Mouse (Mus musculus) forebrain, embryonic 14.5 days (tissue): ENCODE results near the gene Pard3b. TPM values are rescaled to one million over a fixed set of nuclear protein-coding genes. Genes with fewer than 3 reads are reported as not detected.
A peak's percentile ranks its signal among the peaks of the same experiment; 100 is the strongest.

ENCODE experiments used
- ATAC-seq: fragments of 200-750 bp; cut with Nextera tagmentation; 2 replicates; pipeline ENCODE4 v1.8.0; 2017; ENCODE audit warnings: mild to moderate bottlenecking, moderate library complexity
- DNase-seq: peaks from one replicate; pipeline ENCODE4 v3.0.0-alpha.2; 2015; ENCODE audit warnings: low spot score
- H3K27ac ChIP-seq: fragments of 300-500 bp; sonication (generic); 2 replicates; pipeline ENCODE4 v1.5.1; 2014; ENCODE audit warnings: low read depth, mild to moderate bottlenecking, control low read depth, low read length, moderate library complexity
- H3K27me3 ChIP-seq: fragments of 300-500 bp; sonication (generic); replicated peaks from 2 replicates; pipeline ENCODE4 v1.6.1; 2014; ENCODE audit warnings: low read length, control low read depth, mixed read lengths; ENCODE audit not compliant: control insufficient read depth, insufficient read depth
- H3K36me3 ChIP-seq: fragments of 300-500 bp; sonication (generic); 2 replicates; pipeline ENCODE4 v1.6.1; 2014; ENCODE audit warnings: low read length, control low read depth; ENCODE audit not compliant: control insufficient read depth, insufficient read depth
- H3K4me1 ChIP-seq: fragments of 300-500 bp; sonication (generic); 2 replicates; pipeline ENCODE4 v1.6.1; 2014; ENCODE audit warnings: antibody characterized with exemption, low read length, control low read depth; ENCODE audit not compliant: control insufficient read depth, insufficient read depth
- H3K4me2 ChIP-seq: fragments of 300-500 bp; sonication (generic); 2 replicates; pipeline ENCODE4 v1.6.1; 2014; ENCODE audit warnings: mild to moderate bottlenecking, control low read depth, low read length
- H3K4me3 ChIP-seq: fragments of 300-500 bp; sonication (generic); 2 replicates; pipeline ENCODE4 v1.5.1; 2014; ENCODE audit warnings: low read depth, low read length, control low read depth
- H3K9ac ChIP-seq: fragments of 300-500 bp; sonication (generic); 2 replicates; pipeline ENCODE4 v1.6.1; 2014; ENCODE audit warnings: mild to moderate bottlenecking, low read length, control low read depth, moderate library complexity
- H3K9me3 ChIP-seq: fragments of 300-500 bp; sonication (generic); replicated peaks from 2 replicates; pipeline ENCODE4 v1.6.1; 2016; ENCODE audit warnings: low read length, control low read depth, mixed read lengths; ENCODE audit not compliant: control insufficient read depth
- WGBS: fragments of 180-500 bp; shearing (Covaris S2); extraction: QIAGEN DNeasy Blood & Tissue Kit; methylation state at CpG from one replicate; pipeline ENCODE4 v1.1.7; 2014; 5-methylcytosine and 5-hydroxymethylcytosine counted together
- polyA plus RNA-seq: library from polyadenylated mRNA; unstranded; fragments of >200 nt; fragmentation: Nextera tagmentation; extraction: Ambion mirVana; gene quantifications from 2 replicates; pipeline ENCODE4 v1.2.1, GENCODE M21; 2014

Pard3b gene
- polyA plus RNA-seq, 1 experiment from 2014 or later: 4.3 TPM

DNA sequence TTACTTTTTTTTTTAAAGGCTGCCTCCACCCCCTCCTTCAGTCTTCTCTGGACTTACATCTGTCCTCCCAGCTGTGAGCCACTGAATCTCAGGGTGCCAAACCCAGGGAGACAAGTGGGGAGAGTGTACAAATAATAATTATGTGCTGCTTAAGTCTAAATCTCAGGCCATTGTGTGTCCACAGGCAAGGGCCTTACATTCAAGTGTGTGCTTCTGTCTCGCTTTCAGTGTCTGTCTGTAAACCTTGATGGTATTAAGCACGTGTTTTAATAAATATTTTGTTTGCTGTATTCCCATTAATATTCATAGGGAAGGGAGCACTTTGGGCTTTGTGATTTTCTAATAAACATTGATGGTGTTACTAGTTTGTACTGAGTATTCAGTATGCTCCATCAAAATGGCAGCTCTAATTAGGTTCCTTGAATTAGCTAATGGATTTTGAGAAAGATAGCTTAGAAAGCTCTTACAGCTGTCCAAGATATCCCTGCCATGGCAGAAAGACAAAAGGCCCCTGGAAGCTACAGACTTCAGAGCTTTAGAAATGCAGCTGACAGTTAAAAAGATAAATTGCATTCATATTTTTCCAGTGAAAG, 880.1 kb downstream of the Pard3b start:
- peak; percentile 75 for DNase-seq
- no peak overlapping the region for H3K9ac ChIP-seq
- no peaks in the 10 kb centered on the region for H3K9me3 ChIP-seq
- ATAC-seq: peak; percentile 92
- H3K27ac ChIP-seq: no peak overlapping the region
- H3K4me2 ChIP-seq: no peak overlapping the region
- WGBS: 31% methylated on average over 2 of the region's 2 CpGs
- peaks cover 5% of the 10 kb centered on the region for H3K4me1 ChIP-seq
- no peaks in the 10 kb centered on the region for H3K27me3 ChIP-seq
- H3K4me3 ChIP-seq: no peak overlapping the region
- no peaks in the 10 kb centered on the region for H3K36me3 ChIP-seq

DNA sequence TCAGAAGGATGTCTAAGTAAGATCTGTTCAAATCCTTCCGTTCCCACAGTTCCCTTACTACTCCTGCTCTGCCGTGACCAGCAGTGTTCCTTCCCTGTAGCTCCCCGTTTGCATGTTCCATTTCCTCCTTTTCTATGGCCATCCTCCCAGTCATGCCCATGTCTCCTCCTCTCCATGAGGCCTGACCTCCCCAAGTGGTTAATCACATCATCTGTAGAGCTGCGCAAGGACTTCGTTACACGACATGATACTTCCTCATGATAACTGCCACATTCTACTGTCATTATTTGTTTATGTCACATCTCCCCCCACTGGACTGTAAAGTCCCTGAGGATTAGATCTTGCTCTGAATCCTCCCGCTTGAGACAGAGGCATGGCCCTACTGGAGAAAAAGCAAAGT, 882.7 kb downstream of the Pard3b start:
- H3K27ac ChIP-seq: no peak overlapping the region
- WGBS: 92% methylated on average over 7 of the region's 7 CpGs
- H3K4me1 ChIP-seq: peaks cover 5% of the 10 kb centered on the region
- no peak overlapping the region for H3K4me3 ChIP-seq
- DNase-seq (no peak), ATAC-seq (no peak)
- no peaks in the 10 kb centered on the region for H3K36me3 ChIP-seq
- no peak overlapping the region for H3K4me2 ChIP-seq
- H3K27me3 ChIP-seq: no peaks in the 10 kb centered on the region
- H3K9me3 ChIP-seq: no peaks in the 10 kb centered on the region
- H3K9ac ChIP-seq: no peak overlapping the region

DNA sequence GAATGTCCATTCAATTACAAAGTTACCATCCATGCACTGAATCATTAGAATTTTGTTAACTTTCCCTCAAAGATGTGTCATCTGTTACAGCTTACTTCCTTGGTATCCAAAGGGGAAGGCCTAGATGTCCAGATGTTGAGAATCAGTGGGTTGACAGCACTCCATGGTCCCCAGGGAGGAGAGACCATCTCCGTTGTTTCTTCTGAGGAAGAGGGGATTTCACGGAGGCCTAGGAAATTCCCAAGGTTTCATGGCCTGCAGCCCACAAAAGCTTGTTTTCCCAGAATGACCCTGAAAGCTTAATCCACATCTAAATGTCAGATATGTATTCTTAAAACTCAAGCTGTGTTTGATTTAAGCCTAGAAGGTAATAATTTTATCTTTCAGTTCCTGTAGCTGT, 884.1 kb downstream of the Pard3b start:
- no peak overlapping the region for H3K27ac ChIP-seq
- 85% methylated on average over 2 of the region's 2 CpGs for WGBS

DNA sequence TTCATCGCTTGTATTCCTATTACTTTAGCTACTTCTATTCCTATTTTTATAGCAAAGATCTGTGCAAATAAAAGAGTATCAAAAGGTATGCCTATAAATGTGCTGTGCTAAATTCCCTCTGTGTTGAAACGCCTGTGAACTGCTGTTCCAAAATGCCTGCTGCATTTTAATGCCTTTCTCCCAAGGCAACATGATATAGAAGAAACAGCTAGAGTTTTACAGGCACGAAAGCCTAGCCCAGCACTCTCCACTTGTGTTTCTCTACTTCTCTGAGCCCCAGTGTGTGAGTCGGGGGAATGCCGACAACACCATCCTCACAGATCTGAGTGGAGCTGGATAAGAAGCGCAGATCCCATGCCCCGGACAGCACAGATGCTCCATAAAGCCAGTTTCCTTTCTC, 889.2 kb downstream of the Pard3b start:
- WGBS: 71% methylated on average over 7 of the region's 7 CpGs
- Histone ChIP-seq H3K36me3 (no peaks in the 10 kb centered on the region), H3K4me2 (no peak overlapping the region), H3K4me3 (no peak overlapping the region), H3K27me3 (no peaks in the 10 kb centered on the region), H3K4me1 (peaks cover 6% of the 10 kb centered on the region; the same call in 1 of the 2 replicates), H3K27ac (no peak overlapping the region), H3K9me3 (no peaks in the 10 kb centered on the region), H3K9ac (no peak overlapping the region)
- DNase-seq: no peak
- no peak for ATAC-seq

More for the DNA sequence above, 884.1 kb downstream of the Pard3b start:
- H3K4me3 ChIP-seq: no peak overlapping the region
- no peak overlapping the region for H3K9ac ChIP-seq
- H3K27me3 ChIP-seq: no peaks in the 10 kb centered on the region
- H3K9me3 ChIP-seq: no peaks in the 10 kb centered on the region
- DNase-seq (no peak), ATAC-seq (no peak)
- H3K4me1 ChIP-seq: peaks cover 5% of the 10 kb centered on the region
- H3K36me3 ChIP-seq: no peaks in the 10 kb centered on the region
- H3K4me2 ChIP-seq: no peak overlapping the region

DNA sequence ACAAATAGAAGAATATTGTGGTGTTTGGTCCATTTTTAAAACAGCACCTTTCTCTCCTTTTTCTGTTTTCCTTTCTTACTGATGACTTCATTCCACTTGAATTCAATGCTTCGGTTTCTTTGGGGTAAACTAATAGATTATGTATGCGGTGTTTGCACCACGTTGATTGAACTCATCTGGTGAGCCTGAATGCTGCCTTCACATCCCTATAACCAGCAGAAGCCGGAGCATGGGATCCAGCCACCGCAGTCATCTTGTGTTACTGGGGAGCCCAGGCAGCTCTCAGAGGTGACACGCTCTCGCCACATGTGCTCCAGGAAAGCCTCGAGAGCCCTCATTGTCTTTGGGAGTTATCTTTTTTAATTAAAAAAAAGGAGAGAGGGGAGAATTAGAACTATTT, 891.3 kb downstream of the Pard3b start:
- ATAC-seq (0 out of 2 replicates have a peak, but pooled peaks have one; percentile 63), DNase-seq (peak; percentile 61)
- Histone ChIP-seq H3K27ac (no peak overlapping the region), H3K4me1 (peaks cover 6% of the 10 kb centered on the region; the same call in 1 of the 2 replicates), H3K4me3 (no peak overlapping the region), H3K27me3 (no peaks in the 10 kb centered on the region), H3K36me3 (no peaks in the 10 kb centered on the region), H3K9me3 (no peaks in the 10 kb centered on the region), H3K4me2 (no peak overlapping the region), H3K9ac (no peak overlapping the region)
- WGBS: 25% methylated on average over 8 of the region's 8 CpGs

DNA sequence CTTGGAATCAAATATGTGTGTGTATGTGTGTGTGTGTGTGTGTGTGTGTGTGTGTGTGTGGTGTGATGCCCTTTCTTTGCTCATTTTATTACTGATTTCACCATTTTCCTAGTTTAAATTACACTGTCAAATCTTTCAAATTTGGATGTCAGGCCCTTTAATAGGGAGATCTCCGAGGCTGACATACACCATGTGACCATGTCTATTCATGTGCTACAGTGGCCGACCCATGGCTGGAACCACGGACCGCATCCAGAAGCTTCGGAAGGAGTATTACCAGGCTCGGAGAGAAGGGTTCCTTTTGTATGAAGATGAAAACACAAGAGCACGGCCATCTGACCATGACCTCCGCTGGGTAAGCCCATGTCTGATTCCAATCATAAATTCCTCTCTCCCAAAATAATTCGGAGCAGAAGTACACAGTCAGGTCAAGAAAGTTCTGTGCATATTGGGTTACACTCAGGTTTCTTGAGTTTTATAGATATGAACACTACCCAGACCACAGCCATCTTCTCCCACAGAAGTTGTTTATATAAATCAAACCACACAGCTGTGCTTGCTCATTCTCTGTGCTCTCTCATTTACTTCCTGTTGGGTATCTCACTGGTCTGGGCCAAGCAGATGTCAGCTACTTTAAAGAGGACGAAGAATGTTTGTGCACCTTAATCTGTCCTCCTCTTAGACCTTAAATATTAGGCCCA, 894.0 kb downstream of the Pard3b start:
- DNase-seq (no peak), ATAC-seq (no peak)
- Histone ChIP-seq H3K9me3 (no peaks in the 10 kb centered on the region), H3K36me3 (no peaks in the 10 kb centered on the region), H3K9ac (no peak overlapping the region), H3K4me2 (no peak overlapping the region), H3K4me1 (peaks cover 6% of the 10 kb centered on the region; the same call in 1 of the 2 replicates), H3K27ac (no peak overlapping the region), H3K4me3 (no peak overlapping the region), H3K27me3 (no peaks in the 10 kb centered on the region)
- WGBS: 92% methylated on average over 10 of the region's 10 CpGs

DNA sequence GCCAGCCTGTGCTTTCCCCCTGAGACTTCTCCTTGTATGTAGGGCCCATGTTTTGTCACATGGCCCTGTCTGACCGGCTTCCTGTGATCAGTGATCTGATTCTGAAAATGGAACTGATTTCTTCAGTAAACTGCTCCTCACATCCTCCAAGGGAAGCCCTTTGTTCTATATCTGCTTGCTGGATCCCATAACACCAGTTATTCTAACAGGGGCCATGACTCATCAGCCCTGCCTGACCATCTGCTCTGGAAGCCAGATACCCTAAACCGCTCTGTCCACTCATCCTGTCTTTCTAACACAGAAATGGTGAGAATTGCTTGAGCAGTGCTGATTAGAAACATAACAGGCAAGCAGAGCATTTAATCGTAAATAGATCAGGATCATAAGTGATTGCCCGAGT, 910.3 kb downstream of the Pard3b start:
- no peak for ATAC-seq
- H3K4me2 ChIP-seq: no peak overlapping the region
- H3K4me1 ChIP-seq: no peaks in the 10 kb centered on the region
- WGBS: 93% methylated on average over 4 of the region's 4 CpGs
- no peak overlapping the region for H3K27ac ChIP-seq
- no peaks in the 10 kb centered on the region for H3K36me3 ChIP-seq
- H3K9ac ChIP-seq: no peak overlapping the region
- no peaks in the 10 kb centered on the region for H3K9me3 ChIP-seq
- no peak overlapping the region for H3K4me3 ChIP-seq
- no peak for DNase-seq
- H3K27me3 ChIP-seq: no peaks in the 10 kb centered on the region

DNA sequence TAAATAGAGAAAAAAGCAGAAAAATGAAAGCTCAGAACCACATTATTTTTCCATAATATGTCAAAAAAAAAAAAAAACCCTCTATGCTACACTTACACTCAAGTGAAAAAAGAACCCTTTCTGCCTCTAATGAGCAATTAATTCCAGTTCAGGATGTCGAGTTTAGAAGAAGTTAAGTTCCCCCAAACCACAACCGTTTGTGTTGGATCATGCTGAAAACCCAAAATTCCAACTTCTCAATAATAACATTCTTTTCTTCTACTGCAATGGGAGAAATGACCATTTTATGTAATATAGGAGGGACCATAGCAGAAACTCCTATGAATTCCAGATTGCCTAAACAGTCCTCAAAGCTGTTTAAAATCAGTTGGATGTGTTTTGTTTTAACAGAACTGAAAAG, 911.9 kb downstream of the Pard3b start:
- 29% methylated on average over 2 of the region's 2 CpGs for WGBS
- Histone ChIP-seq H3K27ac (no peak overlapping the region), H3K27me3 (no peaks in the 10 kb centered on the region), H3K36me3 (no peaks in the 10 kb centered on the region), H3K9ac (no peak overlapping the region), H3K4me1 (0 out of 2 replicates have a peak, but pooled peaks cover 2% of the 10 kb centered on the region), H3K4me2 (no peak overlapping the region), H3K4me3 (no peak overlapping the region), H3K9me3 (no peaks in the 10 kb centered on the region)
- no peak for ATAC-seq
- DNase-seq: no peak

DNA sequence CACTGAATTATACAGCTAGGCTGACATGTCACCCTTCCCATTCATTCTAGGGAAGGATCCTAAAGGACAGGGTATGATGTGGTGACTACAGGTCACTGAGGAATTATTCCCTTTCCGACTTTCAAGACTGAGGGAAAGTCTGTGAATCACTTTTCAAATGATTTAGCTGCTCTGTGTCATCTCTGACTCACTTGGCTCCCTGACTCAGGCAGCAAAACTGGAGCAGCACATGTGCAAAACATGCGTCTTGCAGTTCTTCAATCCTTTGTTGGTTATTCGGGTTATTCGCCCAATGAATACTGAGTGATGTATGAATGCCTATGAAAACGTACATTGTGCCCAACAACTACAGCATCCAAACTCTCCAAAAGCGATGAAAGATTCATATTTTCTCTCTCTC, 912.9 kb downstream of the Pard3b start:
- Histone ChIP-seq H3K9me3 (no peaks in the 10 kb centered on the region), H3K9ac (no peak overlapping the region), H3K27ac (no peak overlapping the region), H3K36me3 (no peaks in the 10 kb centered on the region), H3K4me3 (no peak overlapping the region), H3K4me2 (no peak overlapping the region), H3K4me1 (0 out of 2 replicates have a peak, but pooled peaks cover 2% of the 10 kb centered on the region), H3K27me3 (no peaks in the 10 kb centered on the region)
- ATAC-seq (no peak), DNase-seq (no peak)
- WGBS: 80% methylated on average over 6 of the region's 6 CpGs
